Mouse (Mus musculus) midbrain, embryonic 16.5 days (tissue): ENCODE measurements around the gene Atrnl1. TPM values are rescaled to one million over a fixed set of nuclear protein-coding genes. Genes with fewer than 3 reads are reported as not detected.
A peak's percentile ranks its signal among the peaks of the same experiment; 100 is the strongest.
"Not testable (repeated sequence)": the region's sequence is repeated elsewhere in the genome, so short reads cannot be mapped to it uniquely, and the experiment has no call there.

Experiments used
- ATAC-seq: fragments of 200-750 bp; cut with Nextera tagmentation; 2 replicates; pipeline ENCODE4 v1.8.0; 2017; ENCODE audit warnings: moderate TSS enrichment
- H3K27ac ChIP-seq: fragments of 300-500 bp; sonication (generic); 2 replicates; pipeline ENCODE4 v1.5.1; 2014; ENCODE audit warnings: mild to moderate bottlenecking, low read length, mixed read lengths
- H3K27me3 ChIP-seq: fragments of 300-500 bp; sonication (generic); 2 replicates; pipeline ENCODE4 v1.6.1; 2014; ENCODE audit warnings: low read depth, low read length, mixed read lengths; ENCODE audit not compliant: control insufficient read depth, insufficient read depth
- H3K36me3 ChIP-seq: fragments of 300-500 bp; sonication (generic); 2 replicates; pipeline ENCODE4 v1.6.1; 2014; ENCODE audit warnings: mild to moderate bottlenecking, low read length, moderate library complexity, mixed read lengths; ENCODE audit not compliant: control insufficient read depth, insufficient read depth
- H3K4me1 ChIP-seq: fragments of 300-500 bp; sonication (generic); 2 replicates; pipeline ENCODE4 v1.6.1; 2014; ENCODE audit warnings: mild to moderate bottlenecking, low read length, mixed read lengths; ENCODE audit not compliant: control insufficient read depth, insufficient read depth
- H3K4me2 ChIP-seq: fragments of 300-500 bp; sonication (generic); 2 replicates; pipeline ENCODE4 v1.6.1; 2014; ENCODE audit warnings: mild to moderate bottlenecking, low read length, mixed read lengths
- H3K4me3 ChIP-seq: fragments of 300-500 bp; sonication (generic); 2 replicates; pipeline ENCODE4 v1.5.1; 2014; ENCODE audit warnings: low read depth, mild to moderate bottlenecking, low read length, moderate library complexity, mixed read lengths
- H3K9ac ChIP-seq: fragments of 300-500 bp; sonication (generic); 2 replicates; pipeline ENCODE4 v1.6.1; 2014; ENCODE audit warnings: low read depth, low read length, mixed read lengths
- H3K9me3 ChIP-seq: fragments of 300-500 bp; sonication (generic); replicated peaks from 2 replicates; pipeline ENCODE4 v1.6.1; 2014; ENCODE audit warnings: mild to moderate bottlenecking, low read length, mixed read lengths; ENCODE audit not compliant: control insufficient read depth, poor library complexity, severe bottlenecking
- WGBS: fragments of 180-500 bp; shearing (Covaris S2); extraction: QIAGEN DNeasy Blood & Tissue Kit; methylation state at CpG from one replicate; pipeline ENCODE4 v1.1.7; 2014; 5-methylcytosine and 5-hydroxymethylcytosine counted together
- polyA plus RNA-seq: library from polyadenylated mRNA; unstranded; fragments of >200 nt; fragmentation: Nextera tagmentation; extraction: Ambion mirVana; gene quantifications from 2 replicates; pipeline ENCODE4 v1.2.1, GENCODE M21; 2015

The Atrnl1 gene
- polyA plus RNA-seq, 1 experiment from 2014 or later: 8.3 TPM

DNA sequence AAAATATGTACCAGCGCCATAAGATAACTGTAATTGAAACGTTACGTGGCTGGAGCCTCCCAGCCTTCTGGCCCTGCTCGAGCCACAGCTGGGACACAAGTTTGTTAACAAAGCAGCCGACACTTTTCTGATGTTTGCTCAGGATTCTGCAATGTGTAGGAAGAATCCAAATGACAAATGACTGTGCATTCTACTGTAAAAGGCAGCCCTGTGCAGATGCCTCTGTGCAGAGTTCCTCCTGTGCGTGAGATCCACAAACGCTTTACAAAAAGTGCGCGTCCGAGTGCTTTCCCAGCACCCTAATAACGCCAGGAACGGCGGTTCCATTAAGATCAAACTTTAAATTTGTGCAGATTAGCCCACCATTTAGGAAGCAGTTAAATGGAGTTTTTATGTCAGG is 260.0 kb downstream of the Atrnl1 start:
- Histone ChIP-seq H3K27ac (no peak overlapping the region), H3K4me3 (no peak overlapping the region), H3K9me3 (no peaks in the 10 kb centered on the region), H3K4me1 (peaks cover 8% of the 10 kb centered on the region), H3K4me2 (peak overlapping the region; percentile 18; the same call in 1 of the 2 replicates), H3K27me3 (no peaks in the 10 kb centered on the region), H3K9ac (no peak overlapping the region), H3K36me3 (no peaks in the 10 kb centered on the region)
- 21% methylated on average over 13 of the region's 13 CpGs for WGBS
- ATAC-seq: peak; percentile 58

DNA sequence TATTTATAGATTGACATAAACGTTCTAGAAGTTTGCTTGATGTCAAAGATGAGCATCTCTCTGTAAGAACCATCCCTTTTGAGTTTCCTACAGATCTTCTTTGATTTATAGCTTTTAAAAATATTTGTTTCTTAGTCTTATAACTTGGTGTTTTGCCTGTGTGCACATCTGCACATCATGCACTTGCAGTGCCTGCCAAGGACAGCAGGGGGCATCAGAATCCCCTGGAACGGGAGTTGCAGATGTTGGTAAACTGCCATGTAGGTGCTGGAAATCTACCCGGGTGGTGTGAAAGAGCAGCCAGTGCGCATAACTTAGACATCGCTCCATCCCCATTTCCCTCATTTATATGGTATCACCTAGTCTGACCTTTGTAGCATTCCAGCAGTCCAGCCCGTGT is 265.2 kb downstream of the Atrnl1 start:
- WGBS: 93% methylated on average over 6 of the region's 6 CpGs
- Histone ChIP-seq H3K27me3 (no peaks in the 10 kb centered on the region), H3K4me2 (no peak overlapping the region), H3K9me3 (0 out of 2 replicates have a peak, but pooled peaks cover 2% of the 10 kb centered on the region), H3K36me3 (no peaks in the 10 kb centered on the region), H3K27ac (no peak overlapping the region), H3K4me1 (peaks cover 2% of the 10 kb centered on the region), H3K4me3 (no peak overlapping the region), H3K9ac (no peak overlapping the region)
- ATAC-seq: no peak

DNA sequence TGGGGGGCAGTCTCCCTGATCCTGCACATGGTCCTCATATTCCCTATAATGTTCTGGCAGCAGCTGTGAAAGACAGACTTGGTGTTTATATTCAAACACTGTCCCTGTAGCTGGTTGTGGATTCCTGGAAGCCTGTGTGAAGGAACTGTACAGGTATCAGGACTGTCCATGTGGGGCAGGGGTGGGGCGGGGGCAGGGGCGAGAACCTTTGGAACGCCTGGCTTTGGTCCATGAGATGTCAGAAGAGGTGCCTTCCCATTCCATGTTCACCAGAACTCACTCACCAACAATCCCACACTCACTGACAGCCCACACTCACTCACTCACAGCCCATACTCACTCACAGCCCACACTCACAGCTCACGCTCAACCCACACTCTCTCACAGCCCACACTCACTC is 266.5 kb downstream of the Atrnl1 start:
- 98% methylated on average over 4 of the region's 4 CpGs for WGBS
- no peaks in the 10 kb centered on the region for H3K27me3 ChIP-seq

DNA sequence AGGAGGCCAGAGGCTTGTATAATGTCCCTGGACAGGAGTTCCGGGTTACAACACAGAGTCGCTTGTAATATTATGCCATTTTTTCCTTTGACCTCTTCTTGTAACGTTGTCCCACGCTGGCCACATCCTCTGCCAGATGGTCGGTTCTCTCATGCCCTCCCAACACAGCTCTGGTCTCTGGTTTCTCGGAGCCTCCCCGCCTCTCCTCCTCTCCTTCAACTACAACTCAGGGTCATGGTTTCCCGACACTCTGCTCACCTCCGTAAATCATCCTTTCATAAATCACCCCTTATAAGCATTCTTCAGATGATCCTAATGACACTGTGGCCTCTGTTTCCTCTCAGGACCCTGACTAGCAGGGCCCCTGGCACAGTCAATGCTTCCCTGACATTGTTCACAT is 267.7 kb downstream of the Atrnl1 start:
- Histone ChIP-seq H3K36me3 (no peaks in the 10 kb centered on the region), H3K4me1 (no peaks in the 10 kb centered on the region), H3K9me3 (0 out of 2 replicates have a peak, but pooled peaks cover 2% of the 10 kb centered on the region), H3K4me2 (no peak overlapping the region), H3K27me3 (no peaks in the 10 kb centered on the region), H3K27ac (no peak overlapping the region), H3K9ac (no peak overlapping the region), H3K4me3 (no peak overlapping the region)
- ATAC-seq: no peak
- 91% methylated on average over 9 of the region's 9 CpGs for WGBS

More for the DNA sequence above, 266.5 kb downstream of the Atrnl1 start:
- no peaks in the 10 kb centered on the region for H3K4me1 ChIP-seq
- no peak for ATAC-seq
- no peak overlapping the region for H3K9ac ChIP-seq
- 0 out of 2 replicates have a peak, but pooled peaks cover 2% of the 10 kb centered on the region for H3K9me3 ChIP-seq
- H3K4me3 ChIP-seq: no peak overlapping the region
- no peaks in the 10 kb centered on the region for H3K36me3 ChIP-seq
- no peak overlapping the region for H3K27ac ChIP-seq
- H3K4me2 ChIP-seq: no peak overlapping the region

DNA sequence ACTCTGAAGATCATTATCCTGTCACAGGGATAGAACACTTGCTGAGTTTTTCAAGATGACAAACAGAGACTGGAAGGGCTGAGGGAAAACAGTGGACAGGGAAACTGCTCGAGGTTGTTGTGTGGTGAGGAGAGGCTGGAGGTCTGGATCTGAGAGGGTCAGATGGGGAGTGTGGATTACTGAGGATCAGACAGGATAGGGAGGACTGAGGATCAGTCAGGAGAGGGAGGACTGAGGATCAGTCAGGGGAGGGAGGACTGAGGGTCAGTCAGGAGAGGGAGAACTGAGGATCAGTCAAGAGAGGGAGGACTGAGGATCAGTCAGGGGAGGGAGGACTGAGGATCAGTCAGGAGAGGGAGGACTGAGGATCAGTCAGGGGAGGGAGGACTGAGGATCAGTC is 269.0 kb downstream of the Atrnl1 start:
- H3K27me3 ChIP-seq, H3K27ac ChIP-seq, H3K4me1 ChIP-seq, H3K9ac ChIP-seq, H3K36me3 ChIP-seq, H3K9me3 ChIP-seq, ATAC-seq, H3K4me2 ChIP-seq, H3K4me3 ChIP-seq: not testable (repeated sequence)
- WGBS: 82% methylated on average over 1 of the region's 1 CpGs

DNA sequence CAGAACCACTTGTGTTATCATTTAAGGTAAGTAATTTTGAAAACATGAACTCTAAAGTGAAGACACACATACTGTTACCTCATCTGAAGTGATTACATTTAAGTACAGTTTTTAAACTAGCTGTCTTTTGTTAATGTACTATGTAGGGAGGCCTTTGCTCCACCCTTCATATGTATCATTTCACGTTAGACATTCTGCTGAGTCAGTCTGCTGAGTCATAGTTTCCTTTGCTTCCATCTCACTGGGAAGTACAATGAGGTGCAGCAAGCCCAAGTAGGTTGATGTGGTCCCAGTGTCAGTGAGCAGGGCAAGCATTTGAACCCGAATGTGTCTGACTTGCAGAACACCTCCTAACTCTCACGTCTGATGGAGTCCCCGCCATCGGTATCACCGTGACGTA is 271.1 kb downstream of the Atrnl1 start:
- Histone ChIP-seq H3K9me3 (no peaks in the 10 kb centered on the region), H3K27ac (no peak overlapping the region), H3K4me3 (no peak overlapping the region), H3K9ac (no peak overlapping the region), H3K4me1 (no peaks in the 10 kb centered on the region), H3K36me3 (no peaks in the 10 kb centered on the region), H3K27me3 (no peaks in the 10 kb centered on the region), H3K4me2 (no peak overlapping the region)
- ATAC-seq: no peak
- 91% methylated on average over 7 of the region's 7 CpGs for WGBS

DNA sequence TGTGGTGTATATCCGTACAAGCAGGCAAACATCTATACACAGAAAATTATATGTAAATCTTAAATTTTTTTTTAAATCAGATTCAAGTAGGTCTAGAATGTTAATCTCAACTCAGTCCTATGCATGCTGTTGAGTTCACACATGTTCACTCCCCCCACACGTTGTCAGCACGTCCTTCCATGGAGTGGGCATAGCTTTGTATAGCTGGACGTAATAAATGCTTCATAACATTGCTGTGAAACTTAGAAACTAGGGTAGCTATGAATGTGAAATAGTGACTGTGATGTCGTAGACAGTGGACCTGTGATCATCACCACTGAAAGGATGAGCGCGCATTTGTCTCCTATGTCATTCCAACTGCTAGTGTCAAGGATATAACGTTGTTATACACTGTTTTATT is 278.0 kb downstream of the Atrnl1 start:
- no peaks in the 10 kb centered on the region for H3K27me3 ChIP-seq
- no peak overlapping the region for H3K4me2 ChIP-seq
- WGBS: 83% methylated on average over 8 of the region's 8 CpGs
- no peaks in the 10 kb centered on the region for H3K9me3 ChIP-seq
- H3K36me3 ChIP-seq: no peaks in the 10 kb centered on the region
- 0 out of 2 replicates have a peak, but pooled peaks cover 2% of the 10 kb centered on the region for H3K4me1 ChIP-seq
- no peak for ATAC-seq
- no peak overlapping the region for H3K9ac ChIP-seq
- no peak overlapping the region for H3K27ac ChIP-seq
- H3K4me3 ChIP-seq: no peak overlapping the region

DNA sequence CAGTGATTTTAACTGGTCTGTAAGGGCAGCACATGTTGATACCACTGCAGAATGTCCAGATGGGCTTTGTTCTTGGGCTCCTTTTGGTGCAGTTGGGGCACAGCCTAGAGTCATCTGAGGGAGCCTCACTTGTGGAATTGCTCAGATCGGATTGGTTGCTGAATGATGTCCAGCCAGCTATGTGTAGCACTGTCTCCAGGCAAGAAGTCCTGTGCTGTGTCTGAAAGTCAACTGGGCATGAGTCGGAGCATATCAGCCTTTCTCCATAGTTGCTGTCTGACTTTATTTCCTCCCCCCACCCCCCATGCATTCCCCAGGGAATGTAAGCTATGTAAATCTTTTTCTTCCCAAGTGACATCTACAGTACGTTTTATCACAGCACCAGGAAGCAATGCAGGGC is 278.9 kb downstream of the Atrnl1 start:
- Histone ChIP-seq H3K27ac (no peak overlapping the region), H3K9me3 (no peaks in the 10 kb centered on the region), H3K4me3 (no peak overlapping the region), H3K36me3 (no peaks in the 10 kb centered on the region), H3K9ac (no peak overlapping the region), H3K4me1 (0 out of 2 replicates have a peak, but pooled peaks cover 2% of the 10 kb centered on the region), H3K27me3 (no peaks in the 10 kb centered on the region), H3K4me2 (no peak overlapping the region)
- WGBS: 62% methylated on average over 3 of the region's 3 CpGs
- no peak for ATAC-seq

DNA sequence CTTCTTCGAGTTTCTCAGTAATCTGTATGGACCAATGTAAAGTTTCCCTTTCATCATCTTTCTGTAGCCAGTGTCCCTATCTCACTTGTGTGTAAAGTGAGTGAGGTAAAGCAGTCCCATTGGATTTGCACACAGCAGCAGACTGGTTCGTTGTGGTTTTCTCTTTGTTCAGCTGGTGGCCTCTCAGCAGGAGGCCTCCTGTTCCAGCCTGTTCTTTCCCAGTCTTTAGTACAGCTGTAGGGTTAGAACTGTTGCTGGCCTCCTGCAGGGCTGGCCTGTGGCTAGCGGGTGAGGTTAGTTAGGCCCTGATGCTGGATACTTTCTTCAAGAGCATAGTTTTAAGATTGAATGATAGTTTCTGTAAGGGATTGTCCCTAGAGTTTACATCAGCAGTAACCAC is 280.1 kb downstream of the Atrnl1 start:
- H3K9me3 ChIP-seq: no peaks in the 10 kb centered on the region
- ATAC-seq: no peak
- WGBS: 20% methylated on average over 3 of the region's 3 CpGs
- no peak overlapping the region for H3K4me3 ChIP-seq
- H3K9ac ChIP-seq: no peak overlapping the region
- H3K4me1 ChIP-seq: 0 out of 2 replicates have a peak, but pooled peaks cover 2% of the 10 kb centered on the region
- no peaks in the 10 kb centered on the region for H3K36me3 ChIP-seq
- H3K27me3 ChIP-seq: no peaks in the 10 kb centered on the region
- H3K27ac ChIP-seq: no peak overlapping the region
- no peak overlapping the region for H3K4me2 ChIP-seq
